Mouse (Mus musculus) stomach, postnatal 0 days (tissue): ENCODE measurements around the gene Zc3hav1. TPM values are rescaled to one million over a fixed set of nuclear protein-coding genes. Genes with fewer than 3 reads are reported as not detected.
"Not testable (repeated sequence)": the region's sequence is repeated elsewhere in the genome, so short reads cannot be mapped to it uniquely, and the experiment has no call there.

Source experiments
- ATAC-seq: fragments of 200-750 bp; cut with Nextera tagmentation; 2 replicates; pipeline ENCODE4 v1.8.0; 2017; ENCODE audit not compliant: low FRiP score, low TSS enrichment
- DNase-seq: peaks from one replicate; pipeline ENCODE4 v3.0.0-alpha.2; 2016; ENCODE audit warnings: low spot score
- H3K27ac ChIP-seq: fragments of 300-500 bp; sonication (generic); replicated peaks from 2 replicates; pipeline ENCODE4 v1.5.1; 2014; ENCODE audit warnings: mild to moderate bottlenecking, control low read depth
- H3K27me3 ChIP-seq: fragments of 300-500 bp; sonication (generic); 2 replicates; pipeline ENCODE4 v1.6.1; 2014; ENCODE audit warnings: low read length; ENCODE audit not compliant: control insufficient read depth, insufficient read depth
- H3K36me3 ChIP-seq: fragments of 300-500 bp; sonication (generic); 2 replicates; pipeline ENCODE4 v1.6.1; 2014; ENCODE audit warnings: low read length, mixed read lengths; ENCODE audit not compliant: control insufficient read depth, insufficient read depth
- H3K4me1 ChIP-seq: fragments of 300-500 bp; sonication (generic); replicated peaks from 2 replicates; pipeline ENCODE4 v1.6.1; 2014; ENCODE audit warnings: antibody characterized with exemption; ENCODE audit not compliant: control insufficient read depth, insufficient read depth
- H3K4me2 ChIP-seq: fragments of 300-500 bp; sonication (generic); replicated peaks from 2 replicates; pipeline ENCODE4 v1.6.1; 2014; ENCODE audit warnings: low read depth, mild to moderate bottlenecking, control low read depth, moderate library complexity
- H3K4me3 ChIP-seq: fragments of 300-500 bp; sonication (generic); 2 replicates; pipeline ENCODE4 v1.5.1; 2014; ENCODE audit warnings: low read depth, low read length, control low read depth
- H3K9ac ChIP-seq: fragments of 300-500 bp; sonication (generic); 2 replicates; pipeline ENCODE4 v1.6.1; 2014; ENCODE audit warnings: mild to moderate bottlenecking, low read length, control low read depth, mixed read lengths
- H3K9me3 ChIP-seq: fragments of 300-500 bp; sonication (generic); 2 replicates; pipeline ENCODE4 v1.6.1; 2016; ENCODE audit warnings: low read length; ENCODE audit not compliant: control insufficient read depth
- CTCF ChIP-seq: IDR thresholded peaks from 2 replicates; pipeline ENCODE4 v1.5.1; 2016; ENCODE audit warnings: antibody characterized with exemption, low read depth, mild to moderate bottlenecking, moderate library complexity
- EP300 ChIP-seq: optimal IDR thresholded peaks from 2 replicates; pipeline ENCODE3; 2016; ENCODE audit warnings: antibody characterized with exemption
- WGBS: fragments of 180-500 bp; shearing (Covaris S2); extraction: QIAGEN DNeasy Blood & Tissue Kit; methylation state at CpG from one replicate; pipeline ENCODE4 v1.1.7; 2014; 5-methylcytosine and 5-hydroxymethylcytosine counted together
- polyA plus RNA-seq: library from polyadenylated mRNA; unstranded; fragments of >200 nt; fragmentation: Nextera tagmentation; extraction: Ambion mirVana; gene quantifications from 2 replicates; pipeline ENCODE4 v1.2.1, GENCODE M21; 2015

Zc3hav1 gene
- polyA plus RNA-seq, 1 experiment from 2014 or later = 12.7 TPM

GRCm38 (mm10) chr6:38364121-38364520 is 9.7 kb upstream of the Zc3hav1 start:
- Histone ChIP-seq H3K4me2 (no peak overlapping the region), H3K9ac (no peak overlapping the region), H3K36me3 (no peaks in the 10 kb centered on the region), H3K4me3 (no peak overlapping the region), H3K27ac (no peak overlapping the region), H3K4me1 (no peaks in the 10 kb centered on the region), H3K9me3 (no peaks in the 10 kb centered on the region), H3K27me3 (no peaks in the 10 kb centered on the region)
- TF ChIP-seq CTCF = no peak
- no peak for TF ChIP-seq EP300
- DNase-seq = no peak
- ATAC-seq = no peak

GRCm38 (mm10) chr6:38363370-38363769 is 9.0 kb upstream of the Zc3hav1 start:
- no peak for TF ChIP-seq EP300
- TF ChIP-seq CTCF = no peak
- 68% methylated on average over 4 of the region's 4 CpGs for WGBS
- Histone ChIP-seq H3K4me3 (no peak overlapping the region), H3K36me3 (no peaks in the 10 kb centered on the region), H3K9me3 (no peaks in the 10 kb centered on the region), H3K4me2 (no peak overlapping the region), H3K27me3 (no peaks in the 10 kb centered on the region), H3K4me1 (no peaks in the 10 kb centered on the region), H3K9ac (no peak overlapping the region), H3K27ac (no peak overlapping the region)
- DNase-seq (no peak), ATAC-seq (no peak)

- DNase-seq = no peak
- ATAC-seq = no peak
- H3K36me3 ChIP-seq = no peaks in the 10 kb centered on the region
- no peak for TF ChIP-seq CTCF
- no peak for TF ChIP-seq EP300
- no peak overlapping the region for H3K9ac ChIP-seq
- no peak overlapping the region for H3K27ac ChIP-seq
- 17% methylated on average over 1 of the region's 1 CpGs for WGBS
- H3K4me2 ChIP-seq = no peak overlapping the region
- H3K4me3 ChIP-seq = no peak overlapping the region
- H3K27me3 ChIP-seq = no peaks in the 10 kb centered on the region
- H3K9me3 ChIP-seq = no peaks in the 10 kb centered on the region
- H3K4me1 ChIP-seq = no peaks in the 10 kb centered on the region
These were observed 7.5 kb upstream of the Zc3hav1 start for GRCm38 (mm10) chr6:38361937-38362336.

- no peaks in the 10 kb centered on the region for H3K9me3 ChIP-seq
- no peaks in the 10 kb centered on the region for H3K27me3 ChIP-seq
- 78% methylated on average over 4 of the region's 4 CpGs for WGBS
- H3K36me3 ChIP-seq = no peaks in the 10 kb centered on the region
- ATAC-seq (no peak), DNase-seq (no peak)
- H3K27ac ChIP-seq = no peak overlapping the region
- TF ChIP-seq EP300 (no peak), CTCF (no peak)
- no peak overlapping the region for H3K4me2 ChIP-seq
- no peak overlapping the region for H3K9ac ChIP-seq
- H3K4me3 ChIP-seq = no peak overlapping the region
- no peaks in the 10 kb centered on the region for H3K4me1 ChIP-seq
These were observed 6.7 kb upstream of the Zc3hav1 start for GRCm38 (mm10) chr6:38361065-38361464.

- no peaks in the 10 kb centered on the region for H3K9me3 ChIP-seq
- DNase-seq = no peak
- 79% methylated on average over 12 of the region's 12 CpGs for WGBS
- H3K36me3 ChIP-seq = no peaks in the 10 kb centered on the region
- no peak for ATAC-seq
- no peaks in the 10 kb centered on the region for H3K4me1 ChIP-seq
- no peaks in the 10 kb centered on the region for H3K27me3 ChIP-seq
- H3K4me2 ChIP-seq = no peak overlapping the region
- H3K27ac ChIP-seq = no peak overlapping the region
- no peak for TF ChIP-seq EP300
- no peak overlapping the region for H3K4me3 ChIP-seq
- H3K9ac ChIP-seq = no peak overlapping the region
These were observed 5.5 kb upstream of the Zc3hav1 start for GRCm38 (mm10) chr6:38359736-38360499.

- H3K9ac ChIP-seq, H3K4me1 ChIP-seq, H3K9me3 ChIP-seq, H3K4me2 ChIP-seq, ATAC-seq, H3K4me3 ChIP-seq, DNase-seq, H3K27ac ChIP-seq, H3K36me3 ChIP-seq, H3K27me3 ChIP-seq: not testable (repeated sequence)
- WGBS = 89% methylated on average over 10 of the region's 11 CpGs
These were observed 4.8 kb upstream of the Zc3hav1 start for GRCm38 (mm10) chr6:38359044-38359735.
